12 mouse cellular contexts compared by ENCODE assay signal in the genomic region with DNA sequence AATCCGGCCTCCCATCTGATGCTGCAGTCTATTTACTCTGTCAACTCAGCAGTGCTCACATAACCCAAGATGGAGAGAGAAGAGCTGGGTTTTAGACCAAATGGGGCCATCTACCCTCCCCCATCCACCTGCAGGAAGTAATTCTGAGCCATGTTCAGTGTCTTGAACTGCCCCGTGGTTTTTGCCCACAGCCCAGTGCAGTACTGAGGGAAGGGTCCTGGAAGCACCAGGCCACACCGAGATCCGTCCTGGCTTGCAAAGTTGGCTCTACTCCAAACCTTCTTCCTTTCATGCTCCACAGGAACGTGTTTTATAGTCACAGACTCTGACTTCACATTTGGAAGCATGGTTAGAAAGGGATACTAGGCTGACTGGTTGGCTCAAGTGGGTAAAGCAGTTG.
A peak's percentile ranks its signal among the peaks of the same experiment; 100 is the strongest.
DNase-seq lines count a peak whose midpoint lies in the region; ATAC-seq lines count a peak whose summit lies in the region.
"Had no signal": no experiment of that assay in that cellular context is flagged by ENCODE, and none has a peak within 500 bp of the region (broad histone marks: within the 10 kb centered on the region; RNA-seq: fewer than 3 reads in every experiment).

No protein-coding gene starts in this region.

- peak; percentile 50 for DNase-seq in intestine, embryonic 14.5 days (ENCODE audit: low spot score)
- peak; percentile 52 for DNase-seq in 3134 (ENCODE audit: extremely low read depth, insufficient read length, low spot score)
- peak; percentile 15 for DNase-seq in splenic B cell, adult 2 months (ENCODE audit: low read depth, low spot score)
- no peak for DNase-seq in ovary, postnatal 14 days (ENCODE audit: low spot score)
- DNase-seq in right cerebral cortex, postnatal 4 days: no peak
- DNase-seq: cerebellum, adult 9-10 months; kidney, adult 8-10 months had no signal

- ATAC-seq in intestine, embryonic 14.5 days (replicated peaks; ENCODE audit: low FRiP score, low TSS enrichment, low read depth): no peak
- ATAC-seq in intestine, embryonic 15.5 days: no peak
- ATAC-seq in activated CD4-positive, CD25-positive, alpha-beta regulatory T cell, adult 4 months: peak; percentile 28
- ATAC-seq in megakaryocyte, adult 5-6 weeks (ENCODE audit: poor library complexity, severe bottlenecking): no peak

- no peak overlapping the region for H3K4me3 ChIP-seq in intestine, embryonic 14.5 days (ENCODE audit: low read depth, low read length)
- no peak overlapping the region for H3K4me3 ChIP-seq in intestine, embryonic 15.5 days (replicated peaks)
- H3K4me3 ChIP-seq: neural tube, embryonic 15.5 days had no signal

- no peak overlapping the region for H3K4me2 ChIP-seq in intestine, embryonic 14.5 days (ENCODE audit: low read length)
- H3K4me2 ChIP-seq in intestine, embryonic 15.5 days (replicated peaks): no peak overlapping the region
- H3K4me2 ChIP-seq: hindbrain, embryonic 14.5 days; neural tube, embryonic 15.5 days had no signal

- H3K27ac ChIP-seq in intestine, embryonic 14.5 days (ENCODE audit: low read depth): no peak overlapping the region
- H3K27ac ChIP-seq in intestine, embryonic 15.5 days: no peak overlapping the region
- H3K27ac ChIP-seq: hindbrain, embryonic 14.5 days; neural tube, embryonic 15.5 days had no signal

- no peaks in the 10 kb centered on the region for H3K27me3 ChIP-seq in intestine, embryonic 14.5 days (replicated peaks; ENCODE audit: control insufficient read depth, insufficient read depth, low read length)
- no peaks in the 10 kb centered on the region for H3K27me3 ChIP-seq in intestine, embryonic 15.5 days (replicated peaks)
- H3K27me3 ChIP-seq in splenic B cell, adult 2 months (ENCODE audit: control insufficient read depth, insufficient read depth, low read length, poor library complexity, severe bottlenecking): no peaks in the 10 kb centered on the region
- H3K27me3 ChIP-seq: neural tube, embryonic 15.5 days had no signal

- H3K9ac ChIP-seq in intestine, embryonic 14.5 days (ENCODE audit: low read length): no peak overlapping the region
- no peak overlapping the region for H3K9ac ChIP-seq in intestine, embryonic 15.5 days
- H3K9ac ChIP-seq: hindbrain, embryonic 14.5 days; neural tube, embryonic 15.5 days had no signal

- H3K36me3 ChIP-seq in intestine, embryonic 14.5 days (ENCODE audit: control insufficient read depth, insufficient read depth, low read length): no peaks in the 10 kb centered on the region
- no peaks in the 10 kb centered on the region for H3K36me3 ChIP-seq in intestine, embryonic 15.5 days
- H3K36me3 ChIP-seq in splenic B cell, adult 2 months (ENCODE audit: control insufficient read depth, insufficient read depth, low read length, poor library complexity, severe bottlenecking): no peaks in the 10 kb centered on the region
- H3K36me3 ChIP-seq: neural tube, embryonic 15.5 days had no signal

- 39% methylated on average over 5 of the region's 5 CpGs for WGBS in intestine, embryonic 14.5 days
- WGBS in intestine, embryonic 15.5 days: 44% methylated on average over 5 of the region's 5 CpGs

- 0 out of 2 replicates have a peak, but pooled peaks cover 3% of the 10 kb centered on the region for H3K9me3 ChIP-seq in intestine, embryonic 14.5 days (ENCODE audit: control insufficient read depth, low read length)
- 0 out of 2 replicates have a peak, but pooled peaks cover 3% of the 10 kb centered on the region for H3K9me3 ChIP-seq in intestine, embryonic 15.5 days

- peaks cover 4% of the 10 kb centered on the region; the same call in 1 of the 2 replicates for H3K4me1 ChIP-seq in intestine, embryonic 14.5 days (replicated peaks; ENCODE audit: control insufficient read depth, insufficient read depth, low read length)
- H3K4me1 ChIP-seq in intestine, embryonic 15.5 days (replicated peaks): no peaks in the 10 kb centered on the region
- H3K4me1 ChIP-seq: neural tube, embryonic 15.5 days had no signal

Comparison
In these comparisons a context has a peak if more than half of its experiments do, and no peak if none do; other contexts are left out.
1. DNase-seq: peak in intestine, embryonic 14.5 days (single experiment), 3134 (single experiment) and splenic B cell, adult 2 months (single experiment); none in ovary, postnatal 14 days (single experiment) and right cerebral cortex, postnatal 4 days (single experiment).